Mouse (Mus musculus) macrophage (primary cell): Measurements from ENCODE around the gene Uba52. TPM values are rescaled to one million over a fixed set of nuclear protein-coding genes. Genes with fewer than 3 reads are reported as not detected.

Experiments used
- H3K27ac ChIP-seq: fragments of 350-480 bp; formaldehyde crosslinking; 2 replicates; pipeline ENCODE4 v1.9.0; 2021
- H3K36me3 ChIP-seq: fragments of 350-480 bp; formaldehyde crosslinking; 2 replicates; pipeline ENCODE4 v1.9.0; 2021; ENCODE audit errors: inconsistent target
- H3K4me3 ChIP-seq: fragments of 350-480 bp; formaldehyde crosslinking; 2 replicates; pipeline ENCODE4 v1.9.0; 2021; ENCODE audit errors: inconsistent target
- H3K79me2 ChIP-seq: fragments of 350-480 bp; formaldehyde crosslinking; 2 replicates; pipeline ENCODE4 v1.9.0; 2021; ENCODE audit errors: inconsistent target
- WGBS: methylation state at CpG from one replicate; pipeline ENCODE4 v1.1.7; 2026; ENCODE audit warnings: inconsistent platforms; ENCODE audit not compliant: missing documents; 5-methylcytosine and 5-hydroxymethylcytosine counted together
- polyA plus RNA-seq: library from polyadenylated mRNA; stranded (reverse); fragments of 250-400 nt; gene quantifications from 3 replicates; pipeline ENCODE4 v1.2.4, GENCODE M21; 2018; ENCODE audit warnings: inconsistent platforms

The Uba52 gene
- polyA plus RNA-seq, 1 experiment from 2014 or later, result 907 TPM

GRCm38 (mm10) chr8:70504291-70504716 is 6.3 kb downstream of the Uba52 start:
- WGBS, result 95% methylated on average over 16 of the region's 16 CpGs
- no peak overlapping the region for H3K4me3 ChIP-seq
- H3K36me3 ChIP-seq, result peaks cover 7% of the 10 kb centered on the region; the same call in 1 of the 2 replicates
- no peak overlapping the region for H3K27ac ChIP-seq
- peaks cover 18% of the 10 kb centered on the region for H3K79me2 ChIP-seq

GRCm38 (mm10) chr8:70503062-70503750 is 7.4 kb downstream of the Uba52 start:
- Histone ChIP-seq H3K36me3 (peaks cover 7% of the 10 kb centered on the region; the same call in 1 of the 2 replicates), H3K79me2 (peaks cover 7% of the 10 kb centered on the region; the same call in 1 of the 2 replicates), H3K4me3 (no peak overlapping the region), H3K27ac (no peak overlapping the region)
- WGBS, result 19% methylated on average over 40 of the region's 46 CpGs

- WGBS, result 67% methylated on average over 12 of the region's 12 CpGs
- Histone ChIP-seq H3K27ac (no peak overlapping the region), H3K36me3 (peaks cover 2% of the 10 kb centered on the region; the same call in 1 of the 2 replicates), H3K79me2 (peaks cover 4% of the 10 kb centered on the region; the same call in 1 of the 2 replicates), H3K4me3 (no peak overlapping the region)
These were observed 8.1 kb downstream of the Uba52 start for GRCm38 (mm10) chr8:70502540-70502939.

- Histone ChIP-seq H3K27ac (no peak overlapping the region), H3K79me2 (peaks cover 4% of the 10 kb centered on the region; the same call in 1 of the 2 replicates), H3K36me3 (no peaks in the 10 kb centered on the region), H3K4me3 (no peak overlapping the region)
- WGBS, result 31% methylated on average over 23 of the region's 23 CpGs
These were observed 8.6 kb downstream of the Uba52 start for GRCm38 (mm10) chr8:70501820-70502529.

- 17% methylated on average over 35 of the region's 39 CpGs for WGBS
- Histone ChIP-seq H3K27ac (no peak overlapping the region), H3K36me3 (no peaks in the 10 kb centered on the region), H3K4me3 (no peak overlapping the region), H3K79me2 (no peaks in the 10 kb centered on the region; the same call in 1 of the 2 replicates)
These were observed 10.0 kb downstream of the Uba52 start for GRCm38 (mm10) chr8:70500386-70501301.

- Histone ChIP-seq H3K27ac (no peak overlapping the region), H3K36me3 (no peaks in the 10 kb centered on the region), H3K4me3 (no peak overlapping the region), H3K79me2 (no peaks in the 10 kb centered on the region)
- WGBS, result 23% methylated on average over 12 of the region's 12 CpGs
These were observed 14.9 kb downstream of the Uba52 start for GRCm38 (mm10) chr8:70495771-70496062.

GRCm38 (mm10) chr8:70495001-70495770 is 15.4 kb downstream of the Uba52 start:
- Histone ChIP-seq H3K36me3 (no peaks in the 10 kb centered on the region), H3K79me2 (no peaks in the 10 kb centered on the region), H3K4me3 (no peak overlapping the region), H3K27ac (no peak overlapping the region)
- 6% methylated on average over 20 of the region's 21 CpGs for WGBS

GRCm38 (mm10) chr8:70494416-70494945 is 16.1 kb downstream of the Uba52 start:
- Histone ChIP-seq H3K27ac (no peak overlapping the region), H3K36me3 (no peaks in the 10 kb centered on the region), H3K4me3 (no peak overlapping the region), H3K79me2 (no peaks in the 10 kb centered on the region)
- WGBS, result 5% methylated on average over 26 of the region's 28 CpGs

GRCm38 (mm10) chr8:70493692-70494415 is 16.7 kb downstream of the Uba52 start:
- Histone ChIP-seq H3K36me3 (no peaks in the 10 kb centered on the region), H3K27ac (no peak overlapping the region), H3K79me2 (no peaks in the 10 kb centered on the region), H3K4me3 (no peak overlapping the region)
- WGBS, result 6% methylated on average over 42 of the region's 47 CpGs

- Histone ChIP-seq H3K4me3 (no peak within 1 kb of the TSS), H3K79me2 (no peaks in the 10 kb centered on the region), H3K36me3 (no peaks in the 10 kb centered on the region), H3K27ac (no peak within 1 kb of the TSS)
- WGBS, result 2% methylated on average over 63 of the region's 93 CpGs
These were observed 17.6 kb downstream of the Uba52 start, which contains the start of gene Crlf1 for GRCm38 (mm10) chr8:70492664-70493640. Gene Crlf1, plus strand, starts transcription at chr8:70493158.

GRCm38 (mm10) chr8:70490880-70491495 is 19.6 kb downstream of the Uba52 start:
- WGBS, result 7% methylated on average over 20 of the region's 20 CpGs
- no peak overlapping the region for H3K4me3 ChIP-seq

More at GRCm38 (mm10) chr8:70490880-70491495, 19.6 kb downstream of the Uba52 start:
- H3K27ac ChIP-seq, result no peak overlapping the region
- no peaks in the 10 kb centered on the region for H3K36me3 ChIP-seq
- H3K79me2 ChIP-seq, result no peaks in the 10 kb centered on the region
